Mouse (Mus musculus) CH12.LX (cell line): ENCODE measurements around the gene Cit.
"Not testable (repeated sequence)": the region's sequence is repeated elsewhere in the genome, so short reads cannot be mapped to it uniquely, and the experiment has no call there.

Experiments
- CTCF ChIP-seq, 2 experiments: IDR thresholded peaks in 1 of 2; conservative IDR thresholded peaks in 1 of 2; 2 replicates each; pipeline ENCODE4 v1.5.1; 2011 to 2012; ENCODE audit warnings: low read depth in 2 of 2, low read length in 2 of 2, improper control_type of control experiment in 1 of 2, inconsistent platforms in 1 of 2, mild to moderate bottlenecking in 1 of 2, moderate library complexity in 1 of 2
- EP300 ChIP-seq: IDR thresholded peaks from 2 replicates; pipeline ENCODE4 v1.6.1; 2011; ENCODE audit warnings: low read length, improper control_type of control experiment
- MAFK ChIP-seq: IDR thresholded peaks from 2 replicates; pipeline ENCODE4 v1.6.1; 2011; ENCODE audit warnings: low read length, improper control_type of control experiment; ENCODE audit not compliant: insufficient replicate concordance
- SMC3 ChIP-seq: IDR thresholded peaks from 2 replicates; pipeline ENCODE4 v1.6.1; 2011; ENCODE audit warnings: low read depth, low read length, improper control_type of control experiment
- TBP ChIP-seq: conservative IDR thresholded peaks from 2 replicates; pipeline ENCODE4 v1.6.1; 2011; ENCODE audit warnings: low read depth, low read length, improper control_type of control experiment
- UBTF ChIP-seq: IDR thresholded peaks from 2 replicates; pipeline ENCODE4 v1.6.1; 2012; ENCODE audit warnings: low read depth, mild to moderate bottlenecking, inconsistent platforms, low read length, improper control_type of control experiment, moderate library complexity
- ZC3H11A ChIP-seq: IDR thresholded peaks from 2 replicates; pipeline ENCODE4 v1.6.1; 2012; ENCODE audit warnings: low read depth, mild to moderate bottlenecking, inconsistent platforms, low read length, improper control_type of control experiment

- TF ChIP-seq EP300; CTCF (conservative IDR thresholded peaks at IDR 0.05 in 1 of 2, IDR thresholded peaks at IDR 0.05 in 1 of 2; ENCODE audit: low read depth in 2 of 2, low read length in 2 of 2); ZC3H11A; MAFK; UBTF; TBP; SMC3: not testable (repeated sequence)
Measured at GRCm38 (mm10) chr5:115833806-115834205, 11.3 kb upstream of the Cit start.
